Mouse (Mus musculus): ENCODE measurements around the gene Adprm. TPM values are rescaled to one million over a fixed set of nuclear protein-coding genes. Genes with fewer than 3 reads are reported as not detected.
A peak's percentile ranks its signal among the peaks of the same experiment; 100 is the strongest.

The Adprm gene
- polyA plus RNA-seq, 1 experiment from 2014 or later, result 38.0 TPM

DNA sequence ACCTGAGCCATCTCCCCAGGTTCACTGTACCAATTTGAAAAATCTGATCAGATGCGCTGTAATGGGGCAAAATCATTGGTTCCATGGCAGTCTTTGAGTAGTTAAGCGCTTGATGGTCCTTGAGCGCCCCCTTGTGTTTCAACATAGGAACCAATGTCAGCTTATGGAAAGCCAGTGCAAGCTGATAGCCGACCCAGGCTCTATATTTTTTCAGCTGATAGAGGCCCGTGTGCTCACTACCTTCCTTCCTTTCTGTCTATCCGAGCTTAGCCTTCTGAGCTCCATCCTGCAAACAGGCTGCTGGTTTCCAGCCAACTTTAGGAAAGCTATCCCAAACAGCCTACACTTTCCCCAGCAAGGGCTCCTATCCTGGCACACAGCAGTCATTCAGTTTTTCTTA is 33.1 kb upstream of the Adprm start:
- no peaks in the 10 kb centered on the region for H3K9me3 ChIP-seq
- ATAC-seq (ENCODE audit: low read depth), result no peak
- no peak overlapping the region for H3K27ac ChIP-seq (replicated peaks)
- no peak overlapping the region for H3K9ac ChIP-seq
- H3K4me3 ChIP-seq, result no peak overlapping the region
- WGBS, result 6% methylated on average over 6 of the region's 6 CpGs
- peaks cover 25% of the 10 kb centered on the region for H3K27me3 ChIP-seq
- H3K4me1 ChIP-seq (replicated peaks), result peaks cover 6% of the 10 kb centered on the region; the same call in 1 of the 2 replicates
- H3K4me2 ChIP-seq, result no peak overlapping the region
- no peaks in the 10 kb centered on the region for H3K36me3 ChIP-seq

- no peak overlapping the region for H3K27ac ChIP-seq (replicated peaks)
- no peak overlapping the region for H3K9ac ChIP-seq
- no peak overlapping the region for H3K4me2 ChIP-seq
- no peaks in the 10 kb centered on the region for H3K36me3 ChIP-seq
- 43% methylated on average over 32 of the region's 32 CpGs for WGBS
- no peak for ATAC-seq (ENCODE audit: low read depth)
- no peak overlapping the region for H3K4me3 ChIP-seq
- peaks cover 25% of the 10 kb centered on the region for H3K27me3 ChIP-seq
- H3K4me1 ChIP-seq (replicated peaks), result peaks cover 14% of the 10 kb centered on the region
- no peaks in the 10 kb centered on the region for H3K9me3 ChIP-seq
Measured at GRCm38 (mm10) chr11:67083712-67084340, 31.4 kb upstream of the Adprm start.

GRCm38 (mm10) chr11:67083239-67083638 is 30.8 kb upstream of the Adprm start:
- Histone ChIP-seq H3K9ac (no peak overlapping the region), H3K9me3 (no peaks in the 10 kb centered on the region), H3K27ac (replicated peaks) (no peak overlapping the region), H3K27me3 (peaks cover 25% of the 10 kb centered on the region), H3K4me2 (no peak overlapping the region), H3K36me3 (no peaks in the 10 kb centered on the region), H3K4me1 (replicated peaks) (peaks cover 14% of the 10 kb centered on the region), H3K4me3 (no peak overlapping the region)
- ATAC-seq (ENCODE audit: low read depth), result no peak
- 75% methylated on average over 6 of the region's 6 CpGs for WGBS

- H3K4me1 ChIP-seq (replicated peaks), result peaks cover 14% of the 10 kb centered on the region
- WGBS, result 86% methylated on average over 13 of the region's 13 CpGs
- no peak overlapping the region for H3K4me3 ChIP-seq
- H3K4me2 ChIP-seq, result no peak overlapping the region
- no peak for ATAC-seq (ENCODE audit: low read depth)
- H3K27me3 ChIP-seq, result peaks cover 25% of the 10 kb centered on the region
- H3K9me3 ChIP-seq, result no peaks in the 10 kb centered on the region
- H3K9ac ChIP-seq, result no peak overlapping the region
- H3K27ac ChIP-seq (replicated peaks), result no peak overlapping the region
- H3K36me3 ChIP-seq, result no peaks in the 10 kb centered on the region
Measured at GRCm38 (mm10) chr11:67082793-67083192, 30.4 kb upstream of the Adprm start.

- WGBS, result 87% methylated on average over 7 of the region's 7 CpGs
- no peak overlapping the region for H3K27ac ChIP-seq (replicated peaks)
- no peak overlapping the region for H3K4me3 ChIP-seq
- H3K36me3 ChIP-seq, result no peaks in the 10 kb centered on the region
- peaks cover 25% of the 10 kb centered on the region for H3K27me3 ChIP-seq
- no peaks in the 10 kb centered on the region for H3K9me3 ChIP-seq
- H3K4me1 ChIP-seq (replicated peaks), result peaks cover 14% of the 10 kb centered on the region
- no peak overlapping the region for H3K9ac ChIP-seq
- ATAC-seq (ENCODE audit: low read depth), result no peak
- no peak overlapping the region for H3K4me2 ChIP-seq
Measured at GRCm38 (mm10) chr11:67082188-67082587, 29.8 kb upstream of the Adprm start.

DNA sequence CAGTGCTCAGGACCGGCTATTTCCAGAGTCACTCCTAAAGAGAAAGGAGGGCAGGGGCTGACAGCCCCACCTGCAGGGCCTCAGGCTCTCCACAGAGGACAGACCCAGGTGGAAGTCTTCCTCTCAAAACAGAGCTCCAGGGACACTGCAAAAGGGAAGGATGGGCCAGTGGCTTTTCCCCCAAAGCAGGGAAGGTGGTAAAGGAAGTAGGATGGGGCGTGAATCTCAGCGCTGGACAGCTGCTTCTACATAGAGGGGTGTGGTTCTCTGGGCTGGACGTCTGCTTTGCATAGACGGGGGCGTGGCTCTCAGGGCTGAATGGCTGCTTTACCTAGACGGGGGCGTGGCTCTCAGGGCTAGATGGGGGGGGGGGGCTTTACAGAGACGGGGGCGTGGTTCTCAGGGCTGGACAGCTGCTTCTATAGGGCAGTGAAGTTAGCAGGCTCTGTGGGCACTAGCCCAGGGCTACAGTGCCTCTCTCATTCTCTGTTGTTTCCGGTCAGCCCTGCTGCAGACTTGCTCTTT is 28.8 kb upstream of the Adprm start:
- 6% methylated on average over 11 of the region's 11 CpGs for WGBS
- Histone ChIP-seq H3K9ac (no peak overlapping the region), H3K4me2 (0 out of 2 replicates have a peak overlapping the region, but pooled peaks have one; percentile 5), H3K27ac (replicated peaks) (no peak overlapping the region), H3K9me3 (no peaks in the 10 kb centered on the region), H3K4me3 (no peak overlapping the region), H3K4me1 (replicated peaks) (peaks cover 14% of the 10 kb centered on the region), H3K27me3 (peaks cover 25% of the 10 kb centered on the region), H3K36me3 (no peaks in the 10 kb centered on the region)
- ATAC-seq (ENCODE audit: low read depth), result peak; percentile 53; the same call in 1 of the 2 replicates

DNA sequence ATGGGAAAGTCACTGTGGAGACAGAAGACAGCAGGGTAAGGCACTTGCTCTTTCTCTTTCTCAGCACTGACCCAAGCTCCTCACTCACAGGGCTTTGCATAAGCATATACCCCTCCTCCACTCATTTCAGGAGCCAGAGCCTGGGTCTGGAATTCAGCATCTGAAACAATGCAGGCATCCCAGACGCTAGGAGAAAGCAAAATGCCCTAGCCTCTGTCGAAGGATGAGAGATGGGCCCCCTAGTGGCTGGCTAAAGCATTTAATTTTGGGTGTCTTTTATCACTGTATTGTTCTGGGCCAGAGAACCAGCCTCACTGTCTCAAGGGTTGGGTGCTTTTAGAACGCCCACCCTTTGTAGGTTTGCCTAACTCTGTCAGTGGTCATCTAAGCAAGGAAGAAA is 27.8 kb upstream of the Adprm start:
- WGBS, result 2% methylated on average over 3 of the region's 3 CpGs
- H3K9ac ChIP-seq, result 0 out of 2 replicates have a peak overlapping the region, but pooled peaks have one; percentile 17
- no peak overlapping the region for H3K4me3 ChIP-seq
- H3K27ac ChIP-seq (replicated peaks), result no peak overlapping the region; the same call in 1 of the 2 replicates
- no peaks in the 10 kb centered on the region for H3K9me3 ChIP-seq
- H3K36me3 ChIP-seq, result no peaks in the 10 kb centered on the region
- H3K4me2 ChIP-seq, result no peak overlapping the region
- ATAC-seq (ENCODE audit: low read depth), result peak; percentile 29
- H3K4me1 ChIP-seq (replicated peaks), result peaks cover 16% of the 10 kb centered on the region
- peaks cover 25% of the 10 kb centered on the region for H3K27me3 ChIP-seq

DNA sequence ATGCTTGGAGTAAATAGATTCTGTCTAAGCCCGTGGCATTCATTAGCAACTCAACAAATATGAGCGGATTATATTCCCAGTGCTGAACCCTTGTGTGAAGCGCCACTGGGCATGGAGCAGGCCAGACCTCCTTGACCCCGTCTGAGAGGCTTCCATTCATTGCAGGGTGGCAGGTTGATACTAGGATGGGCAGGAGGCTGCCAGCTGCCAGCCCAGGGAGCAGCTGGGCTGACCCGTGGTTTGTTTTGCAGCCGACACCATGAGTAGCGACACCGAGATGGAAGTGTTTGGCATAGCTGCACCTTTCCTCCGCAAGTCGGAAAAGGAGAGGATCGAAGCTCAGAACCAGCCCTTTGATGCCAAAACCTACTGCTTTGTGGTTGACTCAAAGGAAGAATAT is 27.3 kb upstream of the Adprm start:
- Histone ChIP-seq H3K4me1 (replicated peaks) (peaks cover 20% of the 10 kb centered on the region), H3K9ac (0 out of 2 replicates have a peak overlapping the region, but pooled peaks have one; percentile 17), H3K4me2 (no peak overlapping the region), H3K27ac (replicated peaks) (no peak overlapping the region; the same call in 1 of the 2 replicates), H3K9me3 (no peaks in the 10 kb centered on the region), H3K27me3 (peaks cover 21% of the 10 kb centered on the region), H3K36me3 (no peaks in the 10 kb centered on the region), H3K4me3 (no peak overlapping the region)
- 49% methylated on average over 11 of the region's 11 CpGs for WGBS
- ATAC-seq (ENCODE audit: low read depth), result no peak

GRCm38 (mm10) chr11:67078888-67079287 is 26.5 kb upstream of the Adprm start:
- peaks cover 12% of the 10 kb centered on the region for H3K27me3 ChIP-seq
- H3K4me3 ChIP-seq, result no peak overlapping the region
- 89% methylated on average over 6 of the region's 6 CpGs for WGBS
- peaks cover 20% of the 10 kb centered on the region for H3K4me1 ChIP-seq (replicated peaks)
- H3K36me3 ChIP-seq, result no peaks in the 10 kb centered on the region
- no peaks in the 10 kb centered on the region for H3K9me3 ChIP-seq
- H3K9ac ChIP-seq, result no peak overlapping the region
- no peak for ATAC-seq (ENCODE audit: low read depth)
- no peak overlapping the region for H3K4me2 ChIP-seq
- no peak overlapping the region for H3K27ac ChIP-seq (replicated peaks)

- no peak within 1 kb of the TSS for H3K9ac ChIP-seq
- ATAC-seq (ENCODE audit: low read depth), result no peak
- 81% methylated on average over 5 of the region's 5 CpGs for WGBS
- H3K36me3 ChIP-seq, result no peaks in the 10 kb centered on the region
- peaks cover 20% of the 10 kb centered on the region for H3K4me1 ChIP-seq (replicated peaks)
- 0 out of 2 replicates have a peak, but pooled peaks cover 3% of the 10 kb centered on the region for H3K27me3 ChIP-seq
- no peaks in the 10 kb centered on the region for H3K9me3 ChIP-seq
- H3K27ac ChIP-seq (replicated peaks), result no peak within 1 kb of the TSS
- H3K4me2 ChIP-seq, result no peak within 1 kb of the TSS
- no peak within 1 kb of the TSS for H3K4me3 ChIP-seq
Measured at GRCm38 (mm10) chr11:67078000-67078399, 25.6 kb upstream of the Adprm start, which contains the start of gene Myh3. Myh3 (plus strand) TSS chr11:67078300.

GRCm38 (mm10) chr11:67077435-67077834 is 25.0 kb upstream of the Adprm start:
- no peak overlapping the region for H3K4me3 ChIP-seq

GRCm38 (mm10) chr11:67076781-67077180 is 24.4 kb upstream of the Adprm start:
- H3K4me1 ChIP-seq (replicated peaks), result peaks cover 20% of the 10 kb centered on the region
- no peaks in the 10 kb centered on the region for H3K9me3 ChIP-seq
- no peak overlapping the region for H3K9ac ChIP-seq
- no peaks in the 10 kb centered on the region for H3K36me3 ChIP-seq
- no peak overlapping the region for H3K4me3 ChIP-seq
- no peak for ATAC-seq (ENCODE audit: low read depth)
- 88% methylated on average over 5 of the region's 5 CpGs for WGBS
- H3K27ac ChIP-seq (replicated peaks), result no peak overlapping the region
- H3K27me3 ChIP-seq, result no peaks in the 10 kb centered on the region
- no peak overlapping the region for H3K4me2 ChIP-seq

More at GRCm38 (mm10) chr11:67077435-67077834, 25.0 kb upstream of the Adprm start:
- H3K4me2 ChIP-seq, result no peak overlapping the region
- no peaks in the 10 kb centered on the region for H3K9me3 ChIP-seq
- no peaks in the 10 kb centered on the region for H3K27me3 ChIP-seq
- H3K9ac ChIP-seq, result no peak overlapping the region
- H3K27ac ChIP-seq (replicated peaks), result no peak overlapping the region
- 44% methylated on average over 3 of the region's 3 CpGs for WGBS
- no peak for ATAC-seq (ENCODE audit: low read depth)
- H3K4me1 ChIP-seq (replicated peaks), result peaks cover 20% of the 10 kb centered on the region
- no peaks in the 10 kb centered on the region for H3K36me3 ChIP-seq
